Mouse (Mus musculus) thymus, postnatal 14 days (tissue): ENCODE results near the gene Ppp6c.
A peak's percentile ranks its signal among the peaks of the same experiment; 100 is the strongest.
"Not testable (repeated sequence)": the region's sequence is repeated elsewhere in the genome, so short reads cannot be mapped to it uniquely, and the experiment has no call there.

Experiments
- DNase-seq: peaks from one replicate; pipeline ENCODE4 v3.0.0; 2021

Ppp6c gene

DNA sequence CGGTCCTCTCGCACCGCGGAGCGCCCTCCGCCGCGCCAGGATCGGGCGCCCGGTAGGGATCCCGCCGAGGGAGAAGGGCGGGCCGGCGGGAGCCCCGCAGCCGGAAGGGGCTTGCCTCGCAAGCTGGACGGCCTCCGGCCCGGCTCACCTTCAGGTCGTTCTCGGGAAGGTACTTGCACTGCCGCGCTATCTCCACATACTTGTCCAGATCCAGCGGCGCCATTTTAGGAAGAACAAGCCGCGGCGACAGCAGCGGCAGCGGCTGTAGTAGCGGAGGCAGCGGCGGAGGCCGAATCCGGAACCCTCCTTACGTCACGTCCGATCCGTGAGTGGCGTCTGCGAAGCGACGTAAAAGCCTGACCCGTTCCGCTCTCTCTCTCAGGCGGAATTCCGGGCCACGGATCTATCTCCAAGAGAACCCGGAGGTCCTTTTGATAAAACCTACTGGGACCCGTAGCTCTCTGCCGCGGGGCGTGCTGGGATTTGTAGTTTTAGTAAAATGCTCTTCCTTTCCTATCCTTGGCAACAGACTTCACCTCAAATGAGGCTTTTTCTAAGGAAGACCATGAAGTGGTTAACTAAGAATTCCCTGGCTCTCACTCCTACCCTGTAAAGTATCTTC, at the start of gene Ppp6c:
Gene Ppp6c, minus strand, starts transcription at position 433 of the 622 bp plus-strand sequence.
- DNase-seq: peak; percentile 93

DNA sequence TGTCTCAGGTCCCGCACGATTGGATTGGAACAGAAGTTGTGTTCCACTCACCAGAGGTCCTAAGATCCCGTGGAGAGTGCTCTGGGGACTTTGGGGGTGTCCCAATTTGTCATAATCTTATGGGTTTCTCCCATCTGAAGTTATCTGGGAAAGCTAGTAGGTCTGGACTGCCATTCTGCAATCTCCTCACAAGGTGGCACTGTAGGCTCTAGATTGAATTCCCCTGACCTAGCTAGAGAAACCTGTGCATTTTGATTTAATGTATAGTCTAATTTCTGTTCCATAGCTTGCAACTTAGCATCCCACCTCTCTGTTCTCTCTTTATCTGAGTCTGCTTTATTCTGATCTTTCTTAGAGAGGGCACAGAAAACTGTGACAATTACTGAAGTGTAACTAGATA, 42.1 kb upstream of the Ppp6c start:
- peak; percentile 41 for DNase-seq

DNA sequence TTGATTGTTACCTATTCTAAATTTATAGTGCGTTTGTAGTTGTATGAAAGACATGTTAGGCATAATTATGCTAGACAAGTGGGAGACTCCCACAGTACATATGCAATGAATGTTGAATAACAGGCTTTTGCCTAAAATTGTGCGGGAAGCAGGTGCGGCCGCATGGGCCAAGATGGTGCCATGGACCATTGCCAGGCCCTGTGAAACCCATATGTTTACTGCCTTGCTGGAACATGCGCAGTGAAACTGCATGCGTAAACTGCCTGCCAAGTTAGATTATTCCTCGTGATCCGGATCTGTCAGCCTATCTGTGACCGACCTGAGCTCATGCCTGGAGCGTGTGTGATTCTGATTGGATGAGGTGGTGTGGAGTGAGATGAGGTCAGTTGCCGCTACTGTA, 26.0 kb upstream of the Ppp6c start:
- not testable (repeated sequence) for DNase-seq

DNA sequence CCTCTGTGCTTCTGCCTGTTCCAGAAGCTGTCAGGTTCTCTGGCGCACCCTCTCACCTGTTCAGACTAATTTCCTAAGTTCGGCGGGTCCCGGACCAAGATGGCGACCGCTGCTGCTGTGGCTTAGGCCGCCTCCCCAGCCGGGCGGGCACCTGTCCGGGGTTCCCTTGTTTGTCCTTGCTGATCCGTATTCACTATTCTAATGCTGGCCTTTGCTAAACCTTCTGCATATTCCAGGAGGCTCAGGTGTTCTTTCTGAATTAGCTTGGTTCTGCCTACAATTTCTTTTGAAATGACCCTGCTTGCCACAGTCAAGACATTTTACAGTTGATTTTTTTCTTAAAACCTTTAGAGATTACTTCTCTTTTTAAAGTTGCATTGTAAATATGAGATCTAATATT, 20.6 kb upstream of the Ppp6c start:
- DNase-seq: not testable (repeated sequence)

DNA sequence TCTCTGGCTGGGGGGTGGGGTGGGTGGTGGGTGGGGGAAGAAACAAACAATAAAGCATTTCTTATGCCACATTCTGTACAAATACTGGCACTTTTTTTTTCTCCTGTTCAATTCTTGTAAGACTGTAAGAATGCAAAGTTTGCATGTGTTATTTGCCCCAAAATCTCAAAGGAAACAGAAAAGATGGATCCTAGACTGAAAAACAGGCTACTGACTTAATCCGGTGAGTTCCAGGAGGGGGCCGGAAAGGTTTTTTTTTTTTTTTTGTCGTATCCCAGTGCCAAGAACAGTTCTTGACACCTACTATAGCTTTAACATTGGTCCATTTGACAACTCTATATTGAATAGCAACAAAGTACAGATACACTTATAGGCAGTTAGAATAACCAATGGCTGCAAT, 480 bp upstream of the Ppp6c start:
- DNase-seq: no peak

DNA sequence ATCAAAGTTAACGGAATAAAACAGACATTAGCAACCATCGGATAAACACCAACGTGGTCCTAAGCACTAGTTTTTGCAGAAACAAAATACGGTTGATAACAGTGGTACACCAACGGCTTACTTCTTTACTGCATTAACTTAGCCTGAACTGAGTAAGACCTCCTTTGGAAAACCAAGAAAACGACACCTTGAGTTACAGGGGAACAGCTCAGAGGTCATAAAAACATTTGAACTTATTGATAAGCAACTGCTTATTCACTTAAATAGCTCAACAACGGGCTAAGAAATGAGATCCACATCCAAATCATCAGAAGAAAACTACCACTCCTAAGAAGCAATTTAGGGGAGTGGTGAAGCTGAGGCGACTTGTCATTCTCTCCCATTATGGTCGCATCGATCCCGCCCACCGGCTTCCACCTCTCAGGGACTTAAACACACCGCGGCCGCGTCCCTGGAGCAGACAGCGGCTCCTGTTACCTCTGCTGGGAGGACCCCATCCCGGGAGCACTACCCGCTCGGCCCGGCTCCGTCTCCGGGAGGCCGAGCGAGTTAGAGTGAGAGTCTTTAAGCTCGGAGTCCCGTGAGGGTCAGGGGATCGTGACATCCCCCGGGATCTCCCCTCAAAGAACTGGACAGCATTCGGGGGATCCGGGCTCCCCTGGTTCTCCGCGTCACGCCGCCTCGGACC, 776 bp downstream of the Ppp6c start:
- not testable (repeated sequence) for DNase-seq

DNA sequence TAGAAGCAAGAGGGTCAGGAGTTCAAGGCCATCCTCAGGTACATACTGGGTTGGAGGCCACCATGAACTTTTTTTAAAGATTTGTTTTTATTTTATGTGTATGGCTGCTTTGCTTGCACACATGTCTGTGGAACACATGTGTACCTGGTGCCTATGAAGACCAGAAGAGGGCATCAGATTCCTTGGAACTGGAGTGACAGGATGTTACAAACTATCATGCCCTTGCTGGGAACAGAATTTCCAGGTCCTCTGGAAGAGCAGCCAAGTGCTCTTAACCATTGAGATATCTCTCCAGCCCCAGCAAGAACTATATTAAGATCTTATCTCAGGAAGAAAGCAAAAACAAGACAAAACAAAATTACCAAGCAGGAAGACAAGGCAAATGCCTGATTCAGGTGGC, 1.6 kb downstream of the Ppp6c start:
- DNase-seq: no peak

DNA sequence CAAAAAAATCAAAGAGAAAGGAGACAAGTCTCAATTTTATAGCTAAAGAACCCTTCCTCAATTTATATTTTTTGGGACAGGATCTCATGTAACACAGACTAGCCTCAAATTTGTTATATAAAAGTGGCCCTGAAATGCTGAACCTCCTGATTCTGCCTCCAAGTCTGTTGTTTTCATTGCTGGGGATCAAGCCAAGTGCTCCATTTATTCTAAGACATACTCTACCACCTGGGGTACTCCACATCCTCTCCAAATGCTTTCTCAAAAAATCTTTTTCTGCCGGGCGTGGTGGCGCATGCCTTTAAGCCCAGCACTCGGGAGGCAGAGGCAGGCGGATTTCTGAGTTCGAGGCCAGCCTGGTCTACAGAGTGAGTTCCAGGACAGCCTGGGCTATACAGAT, 6.2 kb downstream of the Ppp6c start:
- DNase-seq: no peak

DNA sequence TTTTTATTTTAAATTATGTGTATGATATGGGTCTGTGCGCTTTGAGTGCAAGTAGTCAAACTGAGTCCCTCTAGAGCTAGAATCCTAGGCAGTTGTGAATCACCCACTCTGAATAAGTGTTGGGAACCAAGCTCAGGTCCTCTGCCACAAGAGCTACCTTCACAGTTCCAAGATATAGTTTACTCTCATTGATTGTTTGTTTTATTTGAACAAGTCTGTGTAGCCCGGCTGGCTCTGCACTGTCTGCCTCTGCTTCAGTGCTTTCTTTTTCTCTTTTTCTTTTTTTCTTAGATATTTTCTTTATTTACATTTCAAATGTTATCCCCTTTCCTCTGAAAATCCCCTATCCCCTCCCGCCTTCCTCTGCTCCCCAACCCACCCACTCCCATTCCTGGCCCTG, 7.2 kb downstream of the Ppp6c start:
- DNase-seq: no peak

DNA sequence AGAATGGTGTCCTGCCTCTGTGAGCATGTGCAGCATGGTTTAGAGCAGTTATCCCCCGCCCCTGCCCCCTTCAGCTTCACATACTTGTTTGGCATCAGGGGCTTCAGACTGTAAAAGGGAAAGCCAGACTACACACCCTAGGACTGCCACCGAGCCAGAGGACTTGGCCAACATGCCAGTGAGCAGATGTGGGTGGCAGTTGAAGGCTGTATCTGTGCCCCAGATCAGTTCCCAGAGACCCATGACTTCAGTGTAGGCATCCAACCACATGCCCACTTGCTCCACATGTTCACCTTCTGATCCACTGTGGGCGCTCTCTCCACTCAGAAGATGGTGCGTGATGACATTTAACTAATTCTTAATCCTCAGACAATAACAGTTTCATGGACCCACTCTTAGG, 9.1 kb downstream of the Ppp6c start:
- no peak for DNase-seq

DNA sequence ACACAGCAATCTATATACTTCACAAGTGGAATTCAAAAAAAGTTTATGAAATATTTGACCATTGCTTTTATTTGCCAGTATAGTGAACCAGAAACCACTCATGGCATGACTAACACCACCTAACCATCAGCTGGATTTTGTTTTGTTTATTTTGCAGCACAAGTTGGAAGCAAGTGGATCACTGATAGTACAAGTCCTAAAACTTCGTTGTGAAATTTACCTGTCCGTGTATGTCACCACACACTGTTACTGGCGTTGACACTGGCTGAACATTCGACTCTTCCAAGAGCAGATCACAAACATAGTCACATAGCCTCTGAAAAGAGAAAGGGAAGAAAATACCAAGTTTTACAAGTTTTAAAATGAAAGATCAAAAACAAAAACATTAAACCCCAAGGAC, 15.5 kb downstream of the Ppp6c start:
- DNase-seq: no peak

DNA sequence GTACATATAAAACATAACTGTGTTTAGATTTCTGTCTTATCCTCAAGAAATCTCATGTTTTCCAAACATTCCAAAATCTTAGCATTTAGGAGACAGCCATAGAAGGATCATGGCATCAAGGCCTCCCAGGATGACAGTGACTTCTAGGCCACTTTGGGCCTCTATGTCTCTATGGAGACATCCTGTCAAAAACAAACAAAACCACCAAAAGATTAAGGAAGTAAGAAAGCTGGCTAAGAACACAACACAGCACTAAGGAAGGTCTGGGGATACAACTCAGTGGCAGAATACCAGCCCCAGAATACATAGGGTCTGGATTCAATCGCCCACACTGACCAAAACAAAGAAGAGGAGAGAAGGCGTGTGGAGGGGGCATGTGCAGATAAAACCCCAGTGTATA, 22.9 kb downstream of the Ppp6c start:
- DNase-seq: no peak

DNA sequence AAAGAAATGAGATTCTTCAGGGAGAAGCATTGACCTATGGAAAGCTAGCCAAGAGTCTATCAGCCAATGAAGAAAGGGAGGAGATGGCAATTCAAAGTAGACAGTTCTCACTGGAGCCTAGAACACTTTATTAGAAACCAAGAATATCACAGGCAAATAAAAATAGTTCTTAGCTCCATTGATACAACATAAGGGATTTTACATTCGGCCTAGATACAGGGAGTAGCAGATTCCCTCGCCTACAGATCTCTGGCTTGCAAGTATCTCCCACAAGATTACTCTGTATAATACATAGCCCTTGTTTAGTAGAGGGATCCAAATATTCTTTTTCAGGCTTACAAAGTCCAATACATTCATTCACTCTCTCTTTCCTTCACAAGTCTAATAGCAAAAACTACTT, 31.4 kb downstream of the Ppp6c start:
- no peak for DNase-seq

DNA sequence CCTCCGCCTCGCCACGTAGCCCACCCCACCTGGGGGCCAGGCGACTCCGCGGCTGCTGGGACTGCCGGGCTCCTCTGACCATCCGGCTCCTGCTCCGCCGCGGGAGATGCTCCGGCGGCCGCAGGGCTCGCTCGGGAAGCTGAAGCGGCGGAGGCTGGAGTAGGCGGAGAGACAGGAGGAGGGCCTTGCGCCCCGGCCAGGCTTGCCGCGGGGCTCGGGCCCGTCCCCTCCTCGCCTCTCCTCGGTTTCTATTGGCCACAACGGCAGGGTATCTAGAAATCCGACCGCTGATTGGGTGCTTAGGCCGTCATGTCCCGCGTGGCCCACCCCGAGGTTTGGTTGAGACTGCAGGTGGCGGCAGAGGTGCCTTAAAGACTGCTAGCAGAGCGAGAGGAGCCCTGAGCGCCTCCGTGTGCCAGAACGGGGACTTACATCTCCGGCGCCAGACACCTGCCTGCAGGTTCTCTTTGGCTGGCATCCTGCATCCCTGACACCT, 35.6 kb downstream of the Ppp6c start, which contains the start of gene Scai:
Gene Scai, minus strand, starts transcription at position 174 of the 496 bp plus-strand sequence.
- peak; percentile 98 for DNase-seq

DNA sequence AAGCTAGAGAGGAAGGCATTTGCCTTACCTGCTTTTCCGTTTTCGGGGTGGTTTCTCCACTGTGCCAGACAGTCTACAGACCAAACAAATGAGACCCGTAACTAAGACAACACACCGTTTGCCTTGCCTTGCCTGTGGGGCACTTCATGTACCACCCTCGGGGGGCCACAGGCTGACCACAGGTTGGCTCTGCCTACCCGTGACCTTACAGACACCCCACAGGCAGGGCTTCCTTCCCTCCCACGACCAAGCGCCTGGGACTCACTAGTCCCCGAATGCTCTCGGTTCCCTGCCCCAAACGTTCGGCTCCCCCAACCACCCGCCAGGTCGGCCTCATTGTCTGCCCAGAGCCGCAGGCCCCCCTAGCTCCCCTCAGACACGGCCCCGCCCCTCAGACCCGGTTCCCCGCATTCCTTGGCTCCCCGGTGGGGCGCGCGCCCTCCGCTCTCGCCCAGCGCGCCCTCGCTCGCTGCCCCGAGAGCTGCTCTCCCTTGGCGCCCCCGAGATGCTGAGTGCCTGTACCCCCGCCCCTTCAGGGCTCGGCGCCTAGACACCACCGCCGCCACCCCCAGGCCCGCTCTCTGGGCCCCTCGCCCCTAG, 36.2 kb downstream of the Ppp6c start:
- peak; percentile 84 for DNase-seq

DNA sequence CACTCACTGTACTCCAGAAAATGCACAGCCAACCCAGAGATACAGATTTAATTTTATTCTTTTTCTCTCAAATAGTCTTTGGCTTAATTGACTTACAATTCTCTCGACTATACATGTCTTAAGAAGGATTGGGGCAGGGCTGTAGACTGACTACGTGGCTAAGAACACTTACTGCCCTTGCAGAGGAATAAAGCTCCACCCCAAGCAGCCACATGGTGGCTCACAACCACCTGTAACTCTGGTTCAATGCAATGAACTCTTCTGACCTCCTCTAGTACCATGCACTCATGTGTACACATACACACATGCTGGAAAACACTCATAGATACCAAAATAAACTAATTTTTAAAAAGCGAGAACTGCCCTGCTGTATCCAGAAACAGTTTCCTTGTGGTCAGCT, 40.3 kb downstream of the Ppp6c start:
- peak; percentile 15 for DNase-seq

DNA sequence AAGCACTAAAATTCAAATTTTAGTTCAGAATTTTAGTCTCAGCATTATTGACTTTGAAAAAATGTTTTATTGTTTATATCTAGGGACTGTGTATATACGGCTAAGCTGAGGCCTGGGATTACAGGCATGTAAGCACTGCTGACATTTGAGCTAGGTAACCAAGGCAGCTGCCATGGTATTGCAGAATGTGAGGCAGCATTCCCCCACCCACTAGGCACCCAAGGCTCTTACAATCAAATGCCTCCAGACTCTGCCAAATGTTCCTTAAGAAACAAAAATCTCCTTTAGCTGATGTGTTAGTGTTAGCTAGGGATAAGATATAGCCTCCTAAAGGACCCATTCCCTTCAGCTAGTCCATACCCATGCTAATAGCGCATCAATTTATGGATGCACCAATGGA, 42.7 kb downstream of the Ppp6c start:
- DNase-seq: no peak

DNA sequence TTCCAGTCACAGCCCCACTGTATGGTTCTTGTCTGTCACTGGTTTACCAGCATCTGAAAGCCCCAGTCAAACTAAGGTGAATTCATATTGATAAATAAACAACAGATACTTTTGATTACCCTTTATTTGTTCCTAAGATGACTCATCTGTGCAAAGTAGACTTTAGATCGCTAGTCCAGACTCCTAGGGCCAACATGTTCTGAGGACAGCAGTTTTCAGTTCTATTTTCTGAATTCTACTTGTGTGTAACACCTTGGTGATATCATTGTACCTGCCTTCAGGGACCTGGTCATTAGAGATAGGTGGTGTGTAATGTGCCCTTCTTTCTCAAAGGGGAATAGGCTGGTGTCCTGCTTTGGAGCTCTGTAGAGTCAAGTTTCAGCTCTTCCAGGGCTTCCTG, 65.3 kb downstream of the Ppp6c start:
- DNase-seq: no peak

DNA sequence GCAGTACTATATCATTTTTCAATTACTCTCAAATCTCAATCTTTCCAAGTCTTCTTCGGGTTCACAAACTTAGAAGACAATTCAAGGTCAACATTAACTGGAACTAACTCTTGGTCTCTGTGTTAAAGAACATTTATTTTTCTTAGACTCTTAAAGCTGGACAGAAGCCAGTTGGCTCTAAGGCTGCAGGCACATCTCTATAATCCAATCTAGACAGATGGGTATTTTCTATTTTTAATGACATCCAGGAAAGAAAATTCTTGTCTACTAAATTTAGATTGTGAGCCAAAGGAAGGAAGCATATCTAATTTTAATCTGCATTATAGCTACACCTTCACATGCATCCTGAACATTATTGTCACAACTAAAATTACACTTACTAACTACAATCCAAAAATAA, 68.3 kb downstream of the Ppp6c start:
- DNase-seq: no peak

DNA sequence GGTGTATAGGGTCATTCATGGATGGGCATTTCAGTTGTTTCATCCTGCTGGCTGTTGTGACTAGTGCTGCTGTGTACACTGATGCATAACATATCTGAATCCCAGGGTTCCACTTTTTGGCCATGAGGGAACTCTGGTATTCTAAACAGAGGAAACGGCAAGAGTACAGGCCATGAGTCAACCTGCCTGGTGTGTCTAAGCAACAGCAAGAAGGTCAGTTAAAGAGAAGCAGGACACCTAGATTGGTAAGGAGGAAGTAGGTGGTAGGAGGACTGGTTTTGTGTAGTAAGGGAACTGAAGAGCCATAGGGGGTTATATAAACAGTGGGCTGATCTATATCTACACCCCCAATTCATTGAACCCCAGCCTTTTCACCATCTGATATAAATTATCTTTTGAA, 69.4 kb downstream of the Ppp6c start:
- DNase-seq: no peak

DNA sequence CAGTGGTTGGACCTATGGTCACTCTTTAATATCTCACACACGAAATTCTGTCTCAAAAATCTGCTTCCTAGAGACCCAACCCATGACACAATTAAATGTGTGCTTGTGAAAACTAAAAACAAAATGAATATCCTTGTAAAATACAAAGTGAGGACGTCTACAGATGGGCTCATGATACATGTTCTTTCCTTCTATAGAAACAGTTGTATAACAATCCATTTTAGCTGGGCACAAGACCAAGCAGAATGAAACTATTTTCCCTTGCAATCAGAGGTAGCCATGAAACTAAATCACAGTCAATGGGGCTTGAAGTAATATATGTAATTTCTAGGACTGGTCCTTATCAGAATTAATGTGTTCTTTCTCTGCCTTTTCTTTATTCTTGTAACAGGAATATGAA, 75.3 kb downstream of the Ppp6c start:
- DNase-seq: no peak

DNA sequence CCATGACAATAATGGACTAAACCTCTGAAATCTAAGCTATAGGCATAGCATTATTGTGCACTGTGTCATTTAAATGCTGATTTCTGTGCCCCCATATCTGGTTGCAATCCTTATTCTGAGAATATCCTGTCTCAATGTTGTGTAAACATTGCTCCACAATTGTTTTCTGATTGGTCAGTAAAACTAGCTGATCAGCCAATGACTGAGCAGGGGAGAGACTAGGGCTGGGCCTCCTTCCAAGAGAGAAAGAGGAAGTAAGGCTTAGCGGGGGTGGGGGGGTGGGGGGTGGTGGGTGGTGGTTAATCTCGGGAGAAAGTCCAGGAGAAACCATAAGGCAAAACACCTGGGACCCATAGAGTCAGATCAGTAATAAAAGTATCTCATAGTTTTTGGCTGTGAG, 78.2 kb downstream of the Ppp6c start:
- no peak for DNase-seq

DNA sequence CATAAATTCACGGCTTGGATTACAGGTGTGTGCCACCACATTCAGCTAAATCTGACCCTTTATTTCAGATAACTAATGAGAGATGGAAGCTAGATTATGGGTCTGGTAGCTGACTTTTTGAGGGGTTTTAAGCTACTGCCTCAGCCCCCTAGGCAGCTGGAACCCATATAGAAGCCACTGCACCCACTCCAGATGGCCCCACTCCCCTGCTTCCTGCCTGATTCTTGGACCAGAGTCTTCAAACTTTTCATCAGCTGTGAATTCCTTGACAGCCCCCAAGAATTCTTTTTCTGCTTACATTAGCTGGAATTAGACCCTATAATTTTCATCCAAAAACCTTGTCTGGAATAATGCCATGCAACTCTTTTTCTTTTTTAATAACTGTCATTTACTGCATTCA, 79.8 kb downstream of the Ppp6c start:
- DNase-seq: no peak
